Mouse (Mus musculus) gastrocnemius, adult 8-10 months (tissue): Measurements from ENCODE around the gene Uba3. TPM values are rescaled to one million over a fixed set of nuclear protein-coding genes. Genes with fewer than 3 reads are reported as not detected.

Source experiments
- DNase-seq, 2 experiments: peaks; one replicate each; pipeline ENCODE4 v3.0.0; 2022; ENCODE audit warnings: low spot score in 2 of 2
- total RNA-seq, 4 experiments: library from RNA; stranded (reverse); gene quantifications; 2 replicates each; pipeline ENCODE4 v1.2.4; 2022

The Uba3 gene
- total RNA-seq, 4 experiments from 2014 or later = 33.7 to 36.2 (median 33.7) TPM

GRCm38 (mm10) chr6:97141811-97142210, 63.6 kb downstream of the Uba3 start:
- no peak for DNase-seq

Other genes starting within 250 kb of the Uba3 start
- under 1 TPM; 0.13 to 0.46 (median 0.27) TPM for gene Fam19a4, start 145.2 kb downstream of the Uba3 start, total RNA-seq
- gene Eogt, start 56.5 kb downstream of the Uba3 start, total RNA-seq = 1 to 10 TPM; 3.4 to 4.4 (median 3.8) TPM
- gene Tmf1, start 26.5 kb downstream of the Uba3 start, total RNA-seq = 10 to 100 TPM; 51.1 to 58.5 (median 55.7) TPM
- gene Arl6ip5, start 5.0 kb upstream of the Uba3 start, total RNA-seq = 100 to 1,000 TPM; 135 to 157 (median 140) TPM
- gene Lmod3, start 47.1 kb upstream of the Uba3 start, total RNA-seq = 10 to 100 TPM; 77.8 to 95.8 (median 86.4) TPM